Mouse (Mus musculus) limb, embryonic 11.5 days (tissue): Measurements from ENCODE around the gene Klf7. TPM values are rescaled to one million over a fixed set of nuclear protein-coding genes. Genes with fewer than 3 reads are reported as not detected.

Source experiments
- ATAC-seq: fragments of 200-750 bp; cut with Nextera tagmentation; 2 replicates; pipeline ENCODE4 v1.8.0; 2017; ENCODE audit warnings: low read depth; ENCODE audit not compliant: insufficient number of reproducible peaks, low FRiP score, low TSS enrichment
- DNase-seq: peaks from one replicate; pipeline ENCODE4 v3.0.0-alpha.2; 2015; ENCODE audit warnings: low spot score
- H3K27ac ChIP-seq: fragments of 300-500 bp; sonication (generic); replicated peaks from 2 replicates; pipeline ENCODE4 v1.5.1; 2014; ENCODE audit warnings: low read depth, mild to moderate bottlenecking, low read length
- H3K27me3 ChIP-seq: fragments of 300-500 bp; sonication (generic); 2 replicates; pipeline ENCODE4 v1.6.1; 2014; ENCODE audit warnings: mild to moderate bottlenecking, low read length, mixed read lengths; ENCODE audit not compliant: control insufficient read depth, insufficient read depth
- H3K36me3 ChIP-seq: fragments of 300-500 bp; sonication (generic); 2 replicates; pipeline ENCODE4 v1.6.1; 2014; ENCODE audit warnings: mild to moderate bottlenecking, low read length, moderate library complexity, mixed read lengths; ENCODE audit not compliant: control insufficient read depth, insufficient read depth
- H3K4me1 ChIP-seq: fragments of 300-500 bp; sonication (generic); 2 replicates; pipeline ENCODE4 v1.6.1; 2014; ENCODE audit warnings: low read length, mixed read lengths; ENCODE audit not compliant: control insufficient read depth, insufficient read depth
- H3K4me2 ChIP-seq: fragments of 300-500 bp; sonication (generic); 2 replicates; pipeline ENCODE4 v1.6.1; 2014; ENCODE audit warnings: low read depth, mild to moderate bottlenecking, moderate library complexity; ENCODE audit not compliant: severe bottlenecking
- H3K4me3 ChIP-seq: fragments of 300-500 bp; sonication (generic); 2 replicates; pipeline ENCODE4 v1.5.1; 2014; ENCODE audit warnings: low read depth, low read length
- H3K9ac ChIP-seq: fragments of 300-500 bp; sonication (generic); 2 replicates; pipeline ENCODE4 v1.6.1; 2014; ENCODE audit warnings: mild to moderate bottlenecking, low read length
- H3K9me3 ChIP-seq: fragments of 300-500 bp; sonication (generic); 2 replicates; pipeline ENCODE4 v1.6.1; 2016; ENCODE audit warnings: low read length; ENCODE audit not compliant: control insufficient read depth
- WGBS: fragments of 180-500 bp; shearing (Covaris S2); extraction: QIAGEN DNeasy Blood & Tissue Kit; methylation state at CpG from one replicate; pipeline ENCODE4 v1.1.7; 2014; 5-methylcytosine and 5-hydroxymethylcytosine counted together
- polyA plus RNA-seq: library from polyadenylated mRNA; unstranded; fragments of >200 nt; fragmentation: Nextera tagmentation; extraction: Ambion mirVana; gene quantifications from 2 replicates; pipeline ENCODE4 v1.2.1, GENCODE M21; 2014

Klf7 gene
- polyA plus RNA-seq, 1 experiment from 2014 or later, result 13.1 TPM

DNA sequence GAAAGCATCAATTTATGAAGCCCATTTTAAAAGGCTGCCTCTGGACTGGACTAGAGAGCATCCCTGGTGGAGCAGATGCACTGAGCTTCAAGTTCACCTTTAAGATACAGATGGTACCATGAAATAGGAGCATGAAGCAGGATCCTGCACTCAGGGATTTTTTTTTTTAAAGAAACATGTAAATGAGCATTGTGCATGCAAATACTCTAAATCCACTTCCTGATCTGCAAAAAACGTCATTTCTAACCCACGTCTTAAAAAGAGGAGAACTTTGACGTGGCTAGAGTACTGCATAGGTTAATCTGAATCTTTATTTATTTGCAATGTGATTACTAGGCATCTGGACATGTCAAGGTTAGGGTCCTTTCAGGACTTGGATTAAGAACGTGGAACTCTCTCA lies 73.5 kb downstream of the Klf7 start:
- ATAC-seq (no peak), DNase-seq (no peak)
- 87% methylated on average over 4 of the region's 4 CpGs for WGBS

DNA sequence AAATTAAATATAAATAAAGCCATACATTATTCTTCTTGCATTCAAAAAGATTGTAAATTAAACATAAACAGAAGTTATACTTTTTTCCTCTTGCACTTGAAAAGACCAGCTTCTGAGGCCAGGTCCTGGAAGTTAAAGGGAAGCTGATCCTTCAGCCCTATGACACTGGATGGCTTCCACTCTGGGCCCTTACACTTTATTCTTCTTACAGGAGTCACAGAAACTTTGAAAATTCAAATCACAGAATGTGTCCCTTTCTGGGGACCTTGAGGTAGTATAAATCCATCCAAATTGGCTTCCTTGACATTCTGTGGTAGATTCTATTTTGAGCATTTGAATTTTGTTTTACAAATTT lies 75.3 kb downstream of the Klf7 start:
- no peak overlapping the region for H3K9ac ChIP-seq

More for the DNA sequence above, 73.5 kb downstream of the Klf7 start:
- Histone ChIP-seq H3K27ac (no peak overlapping the region), H3K36me3 (no peaks in the 10 kb centered on the region), H3K9me3 (no peaks in the 10 kb centered on the region), H3K4me2 (no peak overlapping the region), H3K4me1 (no peaks in the 10 kb centered on the region), H3K9ac (no peak overlapping the region), H3K4me3 (no peak overlapping the region), H3K27me3 (no peaks in the 10 kb centered on the region)

DNA sequence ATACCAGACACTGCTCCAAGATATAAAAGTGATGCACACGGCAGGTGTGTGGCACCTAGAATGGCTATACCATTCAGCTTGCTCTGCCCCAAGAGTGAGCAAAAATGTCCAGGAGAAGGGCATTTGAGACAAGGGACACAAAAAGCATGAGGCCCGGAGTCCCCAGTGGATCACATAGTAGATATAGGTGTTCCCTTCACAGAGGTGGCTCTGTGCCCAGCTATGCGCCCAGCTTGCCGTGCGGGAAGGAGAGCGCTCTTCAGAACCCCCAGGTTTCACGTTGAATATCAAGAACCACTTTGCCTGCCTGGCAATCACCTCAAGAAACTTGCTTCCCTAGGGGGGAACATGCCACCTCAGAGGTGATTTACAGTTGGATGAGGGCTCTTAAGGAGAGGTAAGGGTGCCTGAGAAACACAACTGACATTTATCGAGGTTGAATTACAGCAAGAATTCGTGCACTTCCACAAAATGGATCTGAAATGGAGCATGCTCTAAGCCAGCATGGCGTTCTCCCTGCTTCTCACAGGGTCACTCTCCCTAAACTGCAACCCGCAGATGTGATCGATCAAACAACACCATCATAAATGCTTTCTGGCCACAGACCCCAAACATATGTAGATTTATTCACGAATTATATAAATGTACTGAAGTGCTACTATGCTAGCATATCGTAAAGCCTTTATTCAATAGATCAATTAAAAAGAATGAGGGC lies 75.8 kb downstream of the Klf7 start:
- no peak overlapping the region for H3K27ac ChIP-seq
- no peak overlapping the region for H3K4me2 ChIP-seq
- DNase-seq (no peak), ATAC-seq (no peak)
- no peaks in the 10 kb centered on the region for H3K36me3 ChIP-seq
- no peaks in the 10 kb centered on the region for H3K9me3 ChIP-seq
- WGBS, result 84% methylated on average over 14 of the region's 14 CpGs
- no peaks in the 10 kb centered on the region for H3K27me3 ChIP-seq
- H3K4me1 ChIP-seq, result no peaks in the 10 kb centered on the region
- H3K4me3 ChIP-seq, result no peak overlapping the region
- no peak overlapping the region for H3K9ac ChIP-seq

More for the DNA sequence above, 75.3 kb downstream of the Klf7 start:
- ATAC-seq, result no peak
- H3K4me2 ChIP-seq, result no peak overlapping the region
- H3K4me3 ChIP-seq, result no peak overlapping the region
- H3K4me1 ChIP-seq, result no peaks in the 10 kb centered on the region
- no peak for DNase-seq
- H3K36me3 ChIP-seq, result no peaks in the 10 kb centered on the region
- no peaks in the 10 kb centered on the region for H3K9me3 ChIP-seq
- H3K27ac ChIP-seq, result no peak overlapping the region
- no peaks in the 10 kb centered on the region for H3K27me3 ChIP-seq

DNA sequence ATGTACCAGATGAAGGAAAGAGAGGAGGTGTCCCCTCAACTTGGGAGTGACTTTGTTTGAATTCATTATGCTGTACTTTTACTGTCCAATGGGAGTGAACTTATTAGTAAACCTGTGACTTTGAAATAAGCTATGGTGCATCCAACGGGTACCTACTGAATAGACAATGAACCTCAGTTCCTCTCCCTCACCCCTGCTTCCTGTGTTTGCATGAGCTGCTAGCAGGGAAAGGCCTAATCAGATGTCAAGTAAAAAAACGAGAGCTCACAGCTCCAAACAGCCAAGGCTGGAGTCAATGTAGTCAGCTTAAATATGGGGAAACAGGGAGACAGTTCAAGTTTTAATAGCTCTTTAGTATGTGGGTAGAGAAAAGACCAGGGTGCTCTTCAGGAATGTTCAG lies 77.5 kb downstream of the Klf7 start:
- H3K36me3 ChIP-seq, result no peaks in the 10 kb centered on the region
- no peak overlapping the region for H3K4me2 ChIP-seq
- DNase-seq (no peak), ATAC-seq (no peak)
- H3K27me3 ChIP-seq, result no peaks in the 10 kb centered on the region
- 59% methylated on average over 2 of the region's 2 CpGs for WGBS
- no peak overlapping the region for H3K9ac ChIP-seq
- no peak overlapping the region for H3K27ac ChIP-seq
- 0 out of 2 replicates have a peak, but pooled peaks cover 2% of the 10 kb centered on the region for H3K4me1 ChIP-seq
- no peak overlapping the region for H3K4me3 ChIP-seq
- no peaks in the 10 kb centered on the region for H3K9me3 ChIP-seq

DNA sequence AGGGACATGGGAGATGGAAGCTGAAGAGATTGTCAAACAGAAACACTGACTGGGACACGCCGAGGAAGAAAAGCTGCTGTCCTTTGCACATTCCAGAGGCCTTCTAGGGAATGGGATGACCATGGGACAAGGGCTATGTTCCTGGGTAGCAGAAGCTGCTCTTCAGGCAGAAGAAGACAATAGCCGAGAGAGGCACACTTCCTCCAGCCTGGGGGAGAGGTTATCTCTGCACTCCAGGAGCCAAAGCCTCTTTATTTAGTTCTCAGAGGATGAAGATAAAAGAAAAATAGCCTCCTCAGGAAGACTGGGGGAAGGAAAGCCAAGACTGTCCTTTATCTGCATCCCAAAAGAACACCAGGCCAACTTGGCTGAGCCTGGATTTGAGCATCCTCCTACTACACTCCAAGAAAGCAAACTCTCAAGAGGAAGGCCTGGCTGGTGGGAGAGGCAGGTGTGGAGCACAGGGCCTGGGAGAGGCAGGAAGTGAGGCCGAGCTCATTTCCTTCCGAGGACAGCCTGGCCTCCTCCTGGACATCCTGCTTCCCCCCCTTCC lies 81.2 kb downstream of the Klf7 start:
- no peak for ATAC-seq
- Histone ChIP-seq H3K4me1 (0 out of 2 replicates have a peak, but pooled peaks cover 2% of the 10 kb centered on the region), H3K27me3 (no peaks in the 10 kb centered on the region), H3K9me3 (no peaks in the 10 kb centered on the region), H3K9ac (no peak overlapping the region), H3K36me3 (no peaks in the 10 kb centered on the region), H3K4me2 (no peak overlapping the region), H3K4me3 (no peak overlapping the region), H3K27ac (no peak overlapping the region)
- 79% methylated on average over 5 of the region's 5 CpGs for WGBS
- no peak for DNase-seq

DNA sequence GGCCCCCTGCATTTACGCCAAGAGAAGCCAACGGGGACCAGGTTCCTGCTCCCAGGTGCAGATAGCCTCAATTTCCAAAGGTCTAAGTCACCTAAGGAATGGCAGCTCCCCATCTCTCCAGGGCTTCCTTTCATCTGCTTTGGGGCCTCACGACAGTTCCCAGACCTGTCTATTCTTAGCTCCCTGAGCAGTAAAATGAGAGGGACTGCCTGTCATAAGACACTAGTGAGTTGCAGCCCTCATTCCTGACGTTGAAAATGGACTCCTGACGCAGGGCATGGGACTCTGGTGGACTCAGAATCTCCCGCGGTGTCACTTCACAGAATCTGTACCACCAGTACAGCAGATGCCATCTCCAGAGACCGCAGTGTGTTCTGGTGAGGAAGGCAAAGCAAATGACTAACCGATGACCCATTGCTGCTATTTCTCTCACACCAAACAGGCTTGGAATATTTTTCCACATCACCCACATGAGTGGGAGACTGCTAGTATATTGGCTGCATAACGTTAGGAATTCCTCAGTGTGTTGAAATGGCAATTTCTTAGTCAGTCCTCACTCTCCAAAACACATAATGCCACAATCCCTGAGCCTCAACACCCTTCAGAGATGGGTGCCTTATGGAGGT lies 81.9 kb downstream of the Klf7 start:
- Histone ChIP-seq H3K9me3 (no peaks in the 10 kb centered on the region), H3K4me3 (no peak overlapping the region), H3K4me2 (no peak overlapping the region), H3K36me3 (no peaks in the 10 kb centered on the region), H3K4me1 (0 out of 2 replicates have a peak, but pooled peaks cover 2% of the 10 kb centered on the region), H3K9ac (no peak overlapping the region), H3K27ac (no peak overlapping the region), H3K27me3 (no peaks in the 10 kb centered on the region)
- ATAC-seq (no peak), DNase-seq (no peak)
- WGBS, result 83% methylated on average over 10 of the region's 10 CpGs

DNA sequence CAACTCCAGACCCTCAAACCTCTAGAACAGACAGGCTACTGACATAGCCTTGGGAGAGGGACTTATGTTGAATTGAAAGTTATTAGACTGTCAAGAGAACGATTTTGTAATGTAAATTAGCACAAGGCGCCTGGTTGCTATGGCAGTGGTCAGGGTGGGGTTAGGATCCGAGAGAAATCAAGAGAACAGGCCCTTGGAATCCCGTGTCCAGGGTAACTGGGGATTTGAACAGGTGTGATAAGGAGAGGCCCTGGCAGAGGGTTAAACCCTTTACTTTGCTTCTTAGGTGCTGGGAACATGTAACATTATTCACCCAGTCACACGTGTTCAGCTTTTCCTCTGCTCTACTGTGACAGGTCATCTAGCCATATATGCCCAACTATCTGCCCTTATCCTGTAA lies 83.7 kb downstream of the Klf7 start:
- no peaks in the 10 kb centered on the region for H3K9me3 ChIP-seq
- H3K27me3 ChIP-seq, result no peaks in the 10 kb centered on the region
- no peaks in the 10 kb centered on the region for H3K36me3 ChIP-seq
- ATAC-seq (no peak), DNase-seq (no peak)
- 88% methylated on average over 5 of the region's 5 CpGs for WGBS
- H3K27ac ChIP-seq, result no peak overlapping the region
- H3K9ac ChIP-seq, result no peak overlapping the region
- no peak overlapping the region for H3K4me2 ChIP-seq
- H3K4me3 ChIP-seq, result no peak overlapping the region
- 0 out of 2 replicates have a peak, but pooled peaks cover 2% of the 10 kb centered on the region for H3K4me1 ChIP-seq

DNA sequence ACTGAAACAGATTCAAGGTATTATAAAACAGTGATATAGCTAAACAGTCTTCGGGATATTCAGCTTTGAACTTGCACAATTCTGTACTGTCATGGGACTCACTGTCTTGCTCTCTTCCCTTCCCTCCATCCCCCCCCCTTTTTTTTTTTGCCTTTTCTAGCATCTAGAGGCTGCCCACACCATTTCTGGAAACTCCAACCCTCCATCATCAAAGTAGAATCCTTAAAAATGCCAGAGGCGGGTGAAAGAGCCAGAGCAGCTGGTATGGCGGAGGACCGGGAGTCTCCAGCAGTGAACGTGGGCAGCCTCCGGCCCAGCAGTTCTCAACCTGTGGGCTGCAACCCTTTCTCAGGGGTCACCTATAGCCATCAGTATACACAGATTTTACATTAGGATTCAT lies 84.3 kb downstream of the Klf7 start:
- Histone ChIP-seq H3K4me3 (no peak overlapping the region), H3K36me3 (no peaks in the 10 kb centered on the region), H3K4me2 (no peak overlapping the region), H3K9ac (no peak overlapping the region), H3K27ac (no peak overlapping the region), H3K27me3 (no peaks in the 10 kb centered on the region), H3K9me3 (no peaks in the 10 kb centered on the region), H3K4me1 (0 out of 2 replicates have a peak, but pooled peaks cover 2% of the 10 kb centered on the region)
- no peak for DNase-seq
- 90% methylated on average over 6 of the region's 6 CpGs for WGBS
- no peak for ATAC-seq
